ENCODE assay signal across 10 mouse cellular contexts in genomic region chr12:37015474-37016248, GRCm38 (mm10).
DNase-seq lines count a peak whose midpoint lies in the region; ATAC-seq lines count a peak whose summit lies in the region.
"Had no signal": no experiment of that assay in that cellular context is flagged by ENCODE, and none has a peak within 500 bp of the region (broad histone marks: within the 10 kb centered on the region; RNA-seq: fewer than 3 reads in every experiment).

No protein-coding gene starts in this region.

- 60% methylated on average over 4 of the region's 4 CpGs for WGBS in heart, embryonic 12.5 days
- WGBS in midbrain, embryonic 14.5 days = 44% methylated on average over 4 of the region's 4 CpGs

- H3K36me3 ChIP-seq in heart, embryonic 12.5 days = no peaks in the 10 kb centered on the region
- no peaks in the 10 kb centered on the region for H3K36me3 ChIP-seq in midbrain, embryonic 14.5 days (ENCODE audit: control insufficient read depth, insufficient read depth, low read length)
- H3K36me3 ChIP-seq: lung, embryonic 15.5 days had no signal

- peak; percentile 77 for DNase-seq in heart, adult 8-10 months (ENCODE audit: low spot score)
- peak; percentile 40 for DNase-seq in forelimb bud, embryonic 11.5 days (ENCODE audit: low read depth, low spot score)
- DNase-seq in midbrain, embryonic 14.5 days = peak; percentile 47
- DNase-seq in ovary, postnatal 10 days (ENCODE audit: low spot score) = no peak
- no peak for DNase-seq in lung, postnatal 36 days
- DNase-seq: layer of hippocampus, postnatal 36 days had no signal

- H3K27ac ChIP-seq in heart, embryonic 12.5 days (ENCODE audit: poor library complexity, severe bottlenecking) = no peak overlapping the region
- peak overlapping the region; percentile 100 for H3K27ac ChIP-seq in brown adipose tissue, adult 24 weeks (replicated peaks; ENCODE audit: low read depth, low read length)
- H3K27ac ChIP-seq in midbrain, embryonic 14.5 days (replicated peaks; ENCODE audit: low read depth, low read length) = no peak overlapping the region
- H3K27ac ChIP-seq: lung, embryonic 15.5 days had no signal

- ATAC-seq in heart, embryonic 12.5 days (ENCODE audit: insufficient number of reproducible peaks, low FRiP score) = no peak
- ATAC-seq in midbrain, embryonic 14.5 days (ENCODE audit: low FRiP score, low TSS enrichment) = peak; percentile 44; the same call in 1 of the 2 replicates
- ATAC-seq: intestine, embryonic 16.5 days had no signal

- no peaks in the 10 kb centered on the region for H3K9me3 ChIP-seq in heart, embryonic 12.5 days (replicated peaks)
- H3K9me3 ChIP-seq in midbrain, embryonic 14.5 days (ENCODE audit: control insufficient read depth, low read length) = no peaks in the 10 kb centered on the region
- H3K9me3 ChIP-seq: lung, embryonic 15.5 days had no signal

- no peaks in the 10 kb centered on the region for H3K27me3 ChIP-seq in heart, embryonic 12.5 days (replicated peaks)
- no peaks in the 10 kb centered on the region for H3K27me3 ChIP-seq in midbrain, embryonic 14.5 days (ENCODE audit: control insufficient read depth, insufficient read depth, low read length)
- H3K27me3 ChIP-seq: lung, embryonic 15.5 days had no signal

- H3K4me2 ChIP-seq in heart, embryonic 12.5 days = no peak overlapping the region
- no peak overlapping the region for H3K4me2 ChIP-seq in midbrain, embryonic 14.5 days (ENCODE audit: low read length)
- H3K4me2 ChIP-seq: lung, embryonic 15.5 days had no signal

- H3K9ac ChIP-seq in heart, embryonic 12.5 days = no peak overlapping the region
- H3K9ac ChIP-seq in midbrain, embryonic 14.5 days (replicated peaks; ENCODE audit: low read length) = no peak overlapping the region
- H3K9ac ChIP-seq: lung, embryonic 15.5 days had no signal

- no peak overlapping the region for H3K4me3 ChIP-seq in heart, embryonic 12.5 days
- H3K4me3 ChIP-seq in brown adipose tissue, adult 24 weeks (ENCODE audit: insufficient read depth, low read depth, low read length) = no peak overlapping the region
- no peak overlapping the region for H3K4me3 ChIP-seq in midbrain, embryonic 14.5 days (replicated peaks; ENCODE audit: low read depth, low read length)
- H3K4me3 ChIP-seq: lung, embryonic 15.5 days had no signal

- H3K4me1 ChIP-seq in heart, embryonic 12.5 days (replicated peaks) = no peaks in the 10 kb centered on the region
- H3K4me1 ChIP-seq in brown adipose tissue, adult 24 weeks (ENCODE audit: control insufficient read depth, insufficient read depth, insufficient read length, low read length) = peaks cover 13% of the 10 kb centered on the region
- H3K4me1 ChIP-seq in midbrain, embryonic 14.5 days (ENCODE audit: control insufficient read depth, insufficient read depth, low read length) = 0 out of 2 replicates have a peak, but pooled peaks cover 7% of the 10 kb centered on the region
- H3K4me1 ChIP-seq: lung, embryonic 15.5 days had no signal

Comparison
In these comparisons a context has a peak if more than half of its experiments do, and no peak if none do; other contexts are left out.
1. DNase-seq: peak in heart, adult 8-10 months (single experiment), forelimb bud, embryonic 11.5 days (single experiment) and midbrain, embryonic 14.5 days (single experiment); none in ovary, postnatal 10 days (single experiment) and lung, postnatal 36 days (single experiment).